Mouse (Mus musculus): Measurements from ENCODE around the gene 2010111I01Rik. TPM values are rescaled to one million over a fixed set of nuclear protein-coding genes. Genes with fewer than 3 reads are reported as not detected.
A peak's percentile ranks its signal among the peaks of the same experiment; 100 is the strongest.

2010111I01Rik gene
- polyA plus RNA-seq, 1 experiment from 2014 or later = 80.8 TPM

DNA sequence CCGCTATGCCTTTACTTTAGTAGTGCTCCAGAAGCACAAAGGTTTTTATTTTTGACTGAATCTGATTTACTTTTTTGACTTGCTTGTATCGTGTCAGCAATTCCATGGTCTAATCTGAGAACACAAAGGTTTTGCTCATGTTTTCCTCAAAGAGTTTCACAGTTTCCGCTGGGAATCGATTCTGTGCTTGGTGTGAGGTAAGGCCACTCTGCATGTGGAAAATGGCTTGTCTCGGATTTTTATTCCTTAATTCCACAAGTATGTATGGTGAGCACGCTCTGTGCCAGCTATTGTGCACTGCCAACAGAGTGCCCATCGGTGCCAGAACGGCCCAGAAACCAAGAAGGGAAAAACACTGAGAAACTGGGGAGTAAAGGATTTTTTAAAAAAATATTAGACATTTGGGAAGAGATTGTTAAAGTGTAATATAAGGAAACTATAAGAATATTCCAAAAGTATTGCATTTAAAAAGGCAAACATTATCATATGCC lies 132.8 kb downstream of the 2010111I01Rik start:
- DNase-seq (ENCODE audit: low spot score) (no peak), ATAC-seq (ENCODE audit: insufficient read depth, low FRiP score, low TSS enrichment) (no peak)
- Histone ChIP-seq H3K36me3 (ENCODE audit: control insufficient read depth, insufficient read depth, low read length) (no peaks in the 10 kb centered on the region), H3K4me3 (ENCODE audit: low read depth, low read length) (no peak overlapping the region), H3K4me2 (ENCODE audit: low read depth) (no peak overlapping the region), H3K4me1 (ENCODE audit: control insufficient read depth, insufficient read depth, low read length) (no peaks in the 10 kb centered on the region), H3K9me3 (ENCODE audit: control insufficient read depth, low read length) (no peaks in the 10 kb centered on the region), H3K27ac (ENCODE audit: low read depth, low read length) (no peak overlapping the region), H3K9ac (ENCODE audit: low read length) (no peak overlapping the region), H3K27me3 (ENCODE audit: control insufficient read depth, insufficient read depth, low read length) (no peaks in the 10 kb centered on the region)
- 90% methylated on average over 8 of the region's 8 CpGs for WGBS

DNA sequence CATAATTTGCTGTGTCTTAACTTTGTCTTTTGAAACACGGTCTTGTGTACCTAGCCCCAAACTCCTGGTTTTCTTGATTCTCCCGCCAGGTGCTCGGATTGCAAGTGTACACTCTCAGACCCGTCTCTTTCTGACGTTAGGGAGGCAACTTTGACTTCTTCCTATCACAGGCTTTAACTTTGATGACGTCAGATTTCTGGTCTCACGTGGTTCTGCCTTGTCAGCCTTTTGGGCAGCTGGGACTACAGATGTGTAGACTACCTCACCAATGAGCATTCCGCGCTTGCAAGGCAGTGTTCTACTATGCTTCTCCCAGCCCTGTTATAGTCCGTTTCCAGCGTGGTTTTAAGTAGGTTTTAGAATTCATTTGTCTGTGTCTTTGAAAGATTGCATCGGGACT lies 137.1 kb downstream of the 2010111I01Rik start:
- Histone ChIP-seq H3K9me3 (ENCODE audit: control insufficient read depth, low read length) (no peaks in the 10 kb centered on the region), H3K27ac (ENCODE audit: low read depth, low read length) (no peak overlapping the region), H3K4me3 (ENCODE audit: low read depth, low read length) (no peak overlapping the region), H3K4me1 (ENCODE audit: control insufficient read depth, insufficient read depth, low read length) (no peaks in the 10 kb centered on the region), H3K27me3 (ENCODE audit: control insufficient read depth, insufficient read depth, low read length) (no peaks in the 10 kb centered on the region), H3K36me3 (ENCODE audit: control insufficient read depth, insufficient read depth, low read length) (no peaks in the 10 kb centered on the region), H3K9ac (ENCODE audit: low read length) (no peak overlapping the region), H3K4me2 (ENCODE audit: low read depth) (no peak overlapping the region)
- ATAC-seq (ENCODE audit: insufficient read depth, low FRiP score, low TSS enrichment) (no peak), DNase-seq (ENCODE audit: low spot score) (no peak)
- WGBS = 79% methylated on average over 12 of the region's 12 CpGs

DNA sequence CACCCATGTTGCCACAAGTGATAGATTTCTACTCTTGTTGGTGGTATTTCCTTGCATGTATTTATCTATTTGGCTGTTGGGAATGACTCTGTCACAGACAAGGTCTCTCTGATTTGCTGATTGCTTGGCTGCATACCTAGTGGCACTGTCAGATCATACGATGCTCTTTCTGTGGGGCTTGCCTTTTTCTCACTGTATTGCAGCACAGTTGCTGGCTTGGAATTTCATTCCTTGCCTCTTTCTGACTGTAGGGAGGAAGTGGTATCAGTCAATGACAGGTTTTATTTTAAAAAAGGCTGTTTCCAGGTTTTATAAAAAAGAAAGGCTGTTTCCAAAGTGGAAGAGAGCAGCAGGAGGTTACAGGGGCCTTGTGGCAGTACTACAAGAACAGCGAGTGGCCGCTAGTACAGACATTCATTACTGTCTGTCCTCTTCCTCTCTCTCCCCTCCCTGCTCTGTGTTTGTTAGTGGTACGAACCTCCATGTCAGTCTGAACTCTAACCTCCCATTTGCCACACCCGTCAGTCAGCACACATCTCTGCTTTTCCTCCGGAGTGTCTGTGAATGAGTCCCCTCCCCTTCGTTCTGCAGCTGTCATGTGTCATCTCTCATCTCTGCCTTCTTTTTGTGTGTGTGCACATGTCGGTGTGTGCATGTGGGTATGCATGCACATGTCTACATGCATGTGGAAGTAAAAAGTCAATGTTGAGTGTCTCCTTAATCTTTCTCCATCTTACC lies 138.3 kb downstream of the 2010111I01Rik start:
- H3K36me3 ChIP-seq (ENCODE audit: control insufficient read depth, insufficient read depth, low read length) = no peaks in the 10 kb centered on the region
- H3K4me2 ChIP-seq (ENCODE audit: low read depth) = no peak overlapping the region
- H3K9ac ChIP-seq (ENCODE audit: low read length) = no peak overlapping the region
- H3K4me3 ChIP-seq (ENCODE audit: low read depth, low read length) = no peak overlapping the region
- no peaks in the 10 kb centered on the region for H3K27me3 ChIP-seq (ENCODE audit: control insufficient read depth, insufficient read depth, low read length)
- DNase-seq (ENCODE audit: low spot score) (no peak), ATAC-seq (ENCODE audit: insufficient read depth, low FRiP score, low TSS enrichment) (no peak)
- no peak overlapping the region for H3K27ac ChIP-seq (ENCODE audit: low read depth, low read length)
- 45% methylated on average over 8 of the region's 8 CpGs for WGBS
- H3K9me3 ChIP-seq (ENCODE audit: control insufficient read depth, low read length) = no peaks in the 10 kb centered on the region
- H3K4me1 ChIP-seq (ENCODE audit: control insufficient read depth, insufficient read depth, low read length) = no peaks in the 10 kb centered on the region

DNA sequence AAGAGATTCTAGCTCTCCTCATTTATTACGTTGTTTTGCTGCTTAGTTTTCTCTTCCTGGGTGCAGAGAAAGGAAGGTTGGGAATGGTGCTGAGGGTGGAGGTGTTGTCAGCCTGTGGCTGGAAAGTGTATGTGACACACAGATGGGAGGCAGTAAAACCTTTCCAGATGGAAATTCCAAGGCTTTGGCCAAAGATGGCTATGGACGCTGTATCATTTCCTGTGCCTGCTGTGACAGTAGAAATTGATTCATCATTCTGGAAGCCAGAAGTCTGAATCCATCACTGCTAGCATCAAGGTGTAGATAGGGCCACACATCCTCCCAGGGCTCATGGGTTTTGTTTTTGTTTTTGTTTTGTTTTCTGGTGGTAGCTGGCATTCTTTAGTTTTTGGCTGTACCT lies 141.9 kb downstream of the 2010111I01Rik start:
- H3K36me3 ChIP-seq (ENCODE audit: control insufficient read depth, insufficient read depth, low read length) = no peaks in the 10 kb centered on the region
- ATAC-seq (ENCODE audit: insufficient read depth, low FRiP score, low TSS enrichment) = no peak
- no peaks in the 10 kb centered on the region for H3K27me3 ChIP-seq (ENCODE audit: control insufficient read depth, insufficient read depth, low read length)
- no peaks in the 10 kb centered on the region for H3K4me1 ChIP-seq (ENCODE audit: control insufficient read depth, insufficient read depth, low read length)
- DNase-seq (ENCODE audit: low spot score) = no peak
- H3K9me3 ChIP-seq (ENCODE audit: control insufficient read depth, low read length) = no peaks in the 10 kb centered on the region
- 64% methylated on average over 2 of the region's 2 CpGs for WGBS
- H3K9ac ChIP-seq (ENCODE audit: low read length) = no peak overlapping the region
- H3K4me3 ChIP-seq (ENCODE audit: low read depth, low read length) = no peak overlapping the region
- H3K27ac ChIP-seq (ENCODE audit: low read depth, low read length) = no peak overlapping the region
- no peak overlapping the region for H3K4me2 ChIP-seq (ENCODE audit: low read depth)

DNA sequence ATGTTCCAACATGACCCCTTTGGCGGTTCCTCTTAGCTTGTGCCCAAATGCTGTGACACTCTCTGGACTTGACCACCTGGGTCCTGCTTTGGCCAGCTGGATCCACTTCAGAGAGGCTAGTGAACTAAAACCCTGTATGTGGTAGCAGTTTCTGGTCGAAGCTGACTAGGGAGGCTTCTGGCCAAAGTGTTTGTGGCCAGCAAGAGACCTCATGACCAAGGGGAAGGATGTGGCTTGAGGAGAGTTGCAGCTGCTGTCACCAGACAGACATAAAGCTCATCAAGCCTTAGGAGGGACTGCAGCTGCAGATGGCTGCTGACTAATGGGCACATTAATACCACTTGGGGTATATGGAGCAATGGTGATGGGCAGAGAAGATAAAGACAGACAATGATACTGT lies 143.9 kb downstream of the 2010111I01Rik start:
- no peak for DNase-seq (ENCODE audit: low spot score)
- no peak overlapping the region for H3K4me3 ChIP-seq (ENCODE audit: low read depth, low read length)
- H3K9ac ChIP-seq (ENCODE audit: low read length) = no peak overlapping the region
- H3K36me3 ChIP-seq (ENCODE audit: control insufficient read depth, insufficient read depth, low read length) = no peaks in the 10 kb centered on the region
- H3K4me2 ChIP-seq (ENCODE audit: low read depth) = no peak overlapping the region
- WGBS = 83% methylated on average over 2 of the region's 2 CpGs
- H3K4me1 ChIP-seq (ENCODE audit: control insufficient read depth, insufficient read depth, low read length) = no peaks in the 10 kb centered on the region
- H3K27ac ChIP-seq (ENCODE audit: low read depth, low read length) = no peak overlapping the region
- no peaks in the 10 kb centered on the region for H3K9me3 ChIP-seq (ENCODE audit: control insufficient read depth, low read length)
- ATAC-seq (ENCODE audit: insufficient read depth, low FRiP score, low TSS enrichment) = no peak
- H3K27me3 ChIP-seq (ENCODE audit: control insufficient read depth, insufficient read depth, low read length) = no peaks in the 10 kb centered on the region

DNA sequence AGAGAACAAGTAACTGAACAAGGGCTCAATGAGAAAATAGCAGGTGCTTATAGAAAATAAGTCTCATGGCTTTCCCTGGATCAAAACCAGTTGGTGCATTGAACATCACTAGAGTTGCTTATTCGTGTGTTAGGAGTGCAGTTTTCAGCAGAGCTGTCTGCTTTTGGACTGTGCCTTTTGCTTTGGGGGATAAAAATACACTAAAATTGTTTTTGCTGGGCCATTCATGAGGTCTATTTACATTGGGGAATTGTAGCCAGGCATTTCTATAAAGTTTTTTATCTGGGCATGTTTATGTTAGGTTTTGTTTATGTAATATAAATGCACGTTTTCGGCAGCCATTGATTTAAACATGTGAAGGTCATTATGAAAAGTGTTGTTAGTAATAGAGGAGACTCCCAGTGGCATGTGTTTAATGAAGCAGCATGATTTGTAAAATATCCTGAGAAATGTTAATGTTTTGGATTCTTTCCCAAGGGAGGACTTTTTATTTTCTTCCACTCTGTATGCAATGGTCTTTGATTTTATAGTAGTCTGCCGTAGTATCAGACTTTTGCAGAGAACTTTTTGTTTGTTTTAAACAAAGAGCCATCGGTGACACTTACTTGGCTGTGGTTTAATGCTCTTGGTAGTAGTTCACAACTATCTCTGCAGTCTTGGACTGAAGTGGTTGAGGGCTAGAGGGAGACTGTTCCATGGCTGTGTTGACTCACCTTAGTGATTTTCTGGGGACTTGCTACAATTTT lies 146.8 kb downstream of the 2010111I01Rik start:
- Histone ChIP-seq H3K36me3 (ENCODE audit: control insufficient read depth, insufficient read depth, low read length) (no peaks in the 10 kb centered on the region), H3K9me3 (ENCODE audit: control insufficient read depth, low read length) (no peaks in the 10 kb centered on the region), H3K4me2 (ENCODE audit: low read depth) (no peak overlapping the region), H3K4me1 (ENCODE audit: control insufficient read depth, insufficient read depth, low read length) (no peaks in the 10 kb centered on the region), H3K4me3 (ENCODE audit: low read depth, low read length) (no peak overlapping the region), H3K27me3 (ENCODE audit: control insufficient read depth, insufficient read depth, low read length) (no peaks in the 10 kb centered on the region), H3K27ac (ENCODE audit: low read depth, low read length) (no peak overlapping the region), H3K9ac (ENCODE audit: low read length) (no peak overlapping the region)
- ATAC-seq (ENCODE audit: insufficient read depth, low FRiP score, low TSS enrichment) = no peak
- 79% methylated on average over 5 of the region's 5 CpGs for WGBS
- DNase-seq (ENCODE audit: low spot score) = no peak

DNA sequence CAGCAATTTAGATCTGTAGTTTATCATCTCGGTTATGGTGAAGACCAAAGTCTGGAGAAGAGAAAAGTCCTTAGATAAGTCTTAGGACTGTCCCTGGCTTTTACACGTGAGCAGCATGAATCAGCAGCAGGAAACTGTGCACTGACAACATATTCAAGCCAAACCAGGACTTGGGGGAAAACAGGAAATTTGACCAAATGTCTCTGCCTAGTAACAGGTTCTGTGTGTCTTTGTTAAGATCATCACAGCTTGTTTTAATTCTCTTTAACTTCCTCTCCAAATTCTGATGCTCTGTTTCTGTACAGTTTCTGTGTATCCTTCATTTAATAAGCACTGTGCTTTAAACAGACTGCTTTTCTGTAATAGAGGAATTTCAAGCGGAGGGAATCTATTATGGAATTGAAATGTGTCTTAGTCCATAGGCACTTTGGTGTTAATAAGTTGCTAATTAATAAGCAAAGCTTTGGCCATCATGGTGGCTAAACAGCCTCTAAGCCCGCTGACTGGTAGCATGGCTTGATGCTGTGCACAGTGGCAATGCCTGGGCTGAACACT lies 147.4 kb downstream of the 2010111I01Rik start:
- H3K9ac ChIP-seq (ENCODE audit: low read length) = no peak overlapping the region
- ATAC-seq (ENCODE audit: insufficient read depth, low FRiP score, low TSS enrichment) (no peak), DNase-seq (ENCODE audit: low spot score) (no peak)
- H3K4me1 ChIP-seq (ENCODE audit: control insufficient read depth, insufficient read depth, low read length) = no peaks in the 10 kb centered on the region
- H3K27me3 ChIP-seq (ENCODE audit: control insufficient read depth, insufficient read depth, low read length) = no peaks in the 10 kb centered on the region
- no peaks in the 10 kb centered on the region for H3K36me3 ChIP-seq (ENCODE audit: control insufficient read depth, insufficient read depth, low read length)
- H3K4me3 ChIP-seq (ENCODE audit: low read depth, low read length) = no peak overlapping the region
- no peak overlapping the region for H3K27ac ChIP-seq (ENCODE audit: low read depth, low read length)
- no peaks in the 10 kb centered on the region for H3K9me3 ChIP-seq (ENCODE audit: control insufficient read depth, low read length)
- WGBS = 83% methylated on average over 4 of the region's 4 CpGs
- H3K4me2 ChIP-seq (ENCODE audit: low read depth) = no peak overlapping the region

DNA sequence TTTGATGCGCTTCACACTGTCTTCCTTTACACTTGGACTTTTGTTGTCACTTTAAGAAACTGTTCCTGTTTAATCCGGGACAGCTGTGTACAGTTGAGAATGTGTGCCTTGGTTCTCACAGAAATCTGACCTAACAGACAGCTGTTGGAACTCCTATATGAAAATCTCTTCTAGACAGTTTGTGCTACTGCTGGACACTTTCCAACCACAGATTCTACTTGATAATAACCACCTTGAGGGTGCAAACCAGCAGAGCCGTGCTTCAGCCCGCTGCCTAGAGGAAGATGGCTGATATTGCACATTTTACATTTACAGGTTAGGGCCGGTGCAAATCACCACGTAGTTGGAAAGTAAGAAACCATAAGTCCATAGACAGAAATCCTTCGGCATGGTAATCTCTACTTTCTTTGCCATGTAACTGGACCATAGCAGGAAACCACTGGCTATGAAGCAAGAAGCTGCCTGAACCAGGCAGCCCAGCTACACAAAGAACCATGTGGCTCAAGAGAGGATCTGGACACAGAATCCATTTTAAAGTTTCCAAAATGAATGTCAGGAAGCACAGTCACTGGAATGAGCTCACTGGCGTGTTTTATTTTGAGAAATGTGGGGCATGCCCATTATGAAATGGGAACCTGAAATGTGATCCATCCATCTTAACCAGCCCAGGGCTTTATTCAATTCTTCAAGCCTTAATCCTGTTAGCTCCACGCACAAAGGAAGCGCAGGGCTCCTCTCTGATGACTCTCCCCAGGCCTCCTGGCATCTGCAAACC lies 148.1 kb downstream of the 2010111I01Rik start:
- no peak overlapping the region for H3K27ac ChIP-seq (ENCODE audit: low read depth, low read length)
- H3K4me1 ChIP-seq (ENCODE audit: control insufficient read depth, insufficient read depth, low read length) = no peaks in the 10 kb centered on the region
- no peaks in the 10 kb centered on the region for H3K36me3 ChIP-seq (ENCODE audit: control insufficient read depth, insufficient read depth, low read length)
- no peaks in the 10 kb centered on the region for H3K9me3 ChIP-seq (ENCODE audit: control insufficient read depth, low read length)
- H3K27me3 ChIP-seq (ENCODE audit: control insufficient read depth, insufficient read depth, low read length) = no peaks in the 10 kb centered on the region
- 66% methylated on average over 10 of the region's 10 CpGs for WGBS
- no peak overlapping the region for H3K9ac ChIP-seq (ENCODE audit: low read length)
- H3K4me2 ChIP-seq (ENCODE audit: low read depth) = no peak overlapping the region
- DNase-seq (ENCODE audit: low spot score) = peak; percentile 41
- no peak for ATAC-seq (ENCODE audit: insufficient read depth, low FRiP score, low TSS enrichment)
- H3K4me3 ChIP-seq (ENCODE audit: low read depth, low read length) = no peak overlapping the region

Data from neural tube, embryonic 11.5 days (tissue).